Mouse (Mus musculus) thymus, postnatal 4 days (tissue): ENCODE measurements around the gene Wdr90.

Source experiments
- DNase-seq: peaks from one replicate; pipeline ENCODE4 v3.0.0; 2021

Gene Wdr90

GRCm38 (mm10) chr17:25860832-25861703 lies at the start of gene Wdr90:
Wdr90 (minus strand) TSS chr17:25861501.
- DNase-seq, result peak; percentile 89

- DNase-seq, result no peak
Measured at GRCm38 (mm10) chr17:25907640-25908039, 46.3 kb upstream of the Wdr90 start.

GRCm38 (mm10) chr17:25903061-25903460 lies 41.8 kb upstream of the Wdr90 start:
- DNase-seq, result no peak

- DNase-seq, result no peak
Measured at GRCm38 (mm10) chr17:25900193-25900592, 38.9 kb upstream of the Wdr90 start.

GRCm38 (mm10) chr17:25895891-25896290 lies 34.6 kb upstream of the Wdr90 start:
- DNase-seq, result no peak

- no peak for DNase-seq
Measured at GRCm38 (mm10) chr17:25895415-25895814, 34.1 kb upstream of the Wdr90 start.

- peak; percentile 84 for DNase-seq
Measured at GRCm38 (mm10) chr17:25893975-25894617, 32.8 kb upstream of the Wdr90 start.

GRCm38 (mm10) chr17:25888837-25889236 lies 27.5 kb upstream of the Wdr90 start:
- DNase-seq, result no peak

- DNase-seq, result no peak
Measured at GRCm38 (mm10) chr17:25887467-25887866, 26.2 kb upstream of the Wdr90 start.

GRCm38 (mm10) chr17:25886806-25887205 lies 25.5 kb upstream of the Wdr90 start:
- no peak for DNase-seq

GRCm38 (mm10) chr17:25885636-25886035 lies 24.3 kb upstream of the Wdr90 start:
- DNase-seq, result peak; percentile 62

GRCm38 (mm10) chr17:25883824-25884223 lies 22.5 kb upstream of the Wdr90 start:
- no peak for DNase-seq

- no peak for DNase-seq
Measured at GRCm38 (mm10) chr17:25883268-25883667, 22.0 kb upstream of the Wdr90 start.

GRCm38 (mm10) chr17:25882306-25882705 lies 21.0 kb upstream of the Wdr90 start:
- DNase-seq, result no peak

- DNase-seq, result no peak
Measured at GRCm38 (mm10) chr17:25881691-25882090, 20.4 kb upstream of the Wdr90 start.

- DNase-seq, result no peak
Measured at GRCm38 (mm10) chr17:25880913-25881641, 19.8 kb upstream of the Wdr90 start.

GRCm38 (mm10) chr17:25880196-25880910 lies 19.1 kb upstream of the Wdr90 start, which contains the start of gene Wfikkn1:
Wfikkn1 (minus strand) TSS chr17:25880858.
- no peak for DNase-seq

GRCm38 (mm10) chr17:25879750-25880149 lies 18.4 kb upstream of the Wdr90 start:
- DNase-seq, result no peak

- peak; percentile 63 for DNase-seq
Measured at GRCm38 (mm10) chr17:25879261-25879660, 18.0 kb upstream of the Wdr90 start.

- DNase-seq, result no peak
Measured at GRCm38 (mm10) chr17:25878611-25879180, 17.4 kb upstream of the Wdr90 start.

GRCm38 (mm10) chr17:25877741-25878610 lies 16.7 kb upstream of the Wdr90 start:
- DNase-seq, result no peak
